Mouse (Mus musculus): ENCODE results near the gene Gm3486.
"Not testable (repeated sequence)": the region's sequence is repeated elsewhere in the genome, so short reads cannot be mapped to it uniquely, and the experiment has no call there.

The Gm3486 gene

GRCm38 (mm10) chr14:41489385-41489784, at the start of gene Gm3486:
Gm3486 (minus strand) TSS chr14:41489485.
- not testable (repeated sequence) for DNase-seq (ENCODE audit: low spot score)

DNA sequence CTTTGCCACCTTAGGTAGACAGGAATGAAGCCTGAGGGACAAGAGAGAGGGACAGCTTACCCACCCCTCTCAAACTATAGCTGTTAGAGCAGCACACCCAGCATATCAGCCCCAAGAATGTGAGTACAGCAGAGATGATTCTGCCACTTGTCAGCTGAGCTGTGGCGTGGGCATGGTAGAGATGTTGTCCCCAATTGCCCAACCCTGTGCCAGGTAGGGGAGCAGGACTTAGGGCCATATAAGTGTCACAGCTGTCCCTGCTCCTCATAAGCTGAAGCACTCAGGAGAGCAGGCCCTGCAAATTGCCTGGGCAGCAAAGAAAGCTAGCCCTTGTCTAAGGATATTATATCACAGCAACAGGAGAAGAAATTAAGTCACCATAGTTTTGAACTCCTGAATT, 35.4 kb upstream of the Gm3486 start:
- not testable (repeated sequence) for DNase-seq (ENCODE audit: low spot score)

DNA sequence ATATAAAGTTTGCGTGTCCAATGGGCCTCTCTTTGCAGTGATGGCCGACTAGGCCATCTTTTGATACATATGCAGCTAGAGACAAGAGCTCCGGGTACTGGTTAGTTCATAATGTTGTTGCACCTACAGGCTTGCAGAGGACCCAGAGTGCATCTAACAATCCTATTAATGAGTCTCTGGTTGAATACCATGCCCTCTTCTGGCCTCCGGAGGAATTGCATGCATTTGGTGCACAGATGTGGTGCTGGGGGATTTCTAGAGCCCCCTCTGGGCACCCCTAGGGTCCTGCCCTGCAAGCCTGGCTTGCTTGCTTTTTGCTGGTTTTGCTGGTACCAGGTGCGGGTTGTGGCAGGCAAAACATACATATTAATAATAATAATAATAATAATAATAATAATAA, 31.4 kb upstream of the Gm3486 start:
- DNase-seq (ENCODE audit: low spot score), result not testable (repeated sequence)

- DNase-seq (ENCODE audit: low spot score), result not testable (repeated sequence)
Observed at GRCm38 (mm10) chr14:41453418-41453817, 35.9 kb downstream of the Gm3486 start, which contains the start of gene Gm7954. Gm7954 (minus strand) TSS chr14:41453518.
